Mouse (Mus musculus): Measurements from ENCODE around the gene Shmt1.

DNA sequence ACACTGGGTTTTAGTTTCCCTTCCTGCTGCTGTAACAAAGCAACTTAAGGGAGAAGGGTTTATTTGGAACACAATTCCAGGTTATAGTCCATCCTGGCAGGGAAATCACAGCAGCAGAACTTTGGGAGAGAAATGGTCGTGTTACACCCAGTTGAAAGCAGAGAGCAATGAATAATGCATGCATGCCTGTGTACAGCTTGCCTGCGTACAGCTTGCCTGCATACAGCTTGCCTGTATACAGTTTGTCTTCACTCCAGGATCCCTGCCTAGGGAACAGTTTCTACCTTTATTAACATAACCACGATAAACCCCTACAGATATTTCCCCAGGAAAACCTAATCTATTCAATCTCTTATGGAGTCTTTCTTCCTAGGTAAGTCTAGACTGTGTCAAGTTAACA lies 40.7 kb downstream of the Shmt1 start:
- TF ChIP-seq CTCF (IDR thresholded peaks at IDR 0.05; ENCODE audit: extremely low read depth, insufficient read length, insufficient replicate concordance, low read depth, low read length) (no peak), POLR2A (IDR thresholded peaks at IDR 0.05; ENCODE audit: low read depth, low read length) (no peak)
